Mouse (Mus musculus): ENCODE measurements around the gene Olfr1202.

- TF ChIP-seq POLR2A (IDR thresholded peaks at IDR 0.05; ENCODE audit: low read depth, low read length) (no peak), CTCF (IDR thresholded peaks at IDR 0.05; ENCODE audit: borderline replicate concordance, insufficient read depth, low read length) (no peak)
Measured at GRCm38 (mm10) chr2:88829437-88829836, 15.1 kb downstream of the Olfr1202 start, which contains the start of gene Olfr1205.
